Mouse (Mus musculus): ENCODE data around the gene Zfp691. TPM values are rescaled to one million over a fixed set of nuclear protein-coding genes. Genes with fewer than 3 reads are reported as not detected.
A peak's percentile ranks its signal among the peaks of the same experiment; 100 is the strongest.

Zfp691 gene
- total RNA-seq, 1 experiment, result 5.4 TPM

DNA sequence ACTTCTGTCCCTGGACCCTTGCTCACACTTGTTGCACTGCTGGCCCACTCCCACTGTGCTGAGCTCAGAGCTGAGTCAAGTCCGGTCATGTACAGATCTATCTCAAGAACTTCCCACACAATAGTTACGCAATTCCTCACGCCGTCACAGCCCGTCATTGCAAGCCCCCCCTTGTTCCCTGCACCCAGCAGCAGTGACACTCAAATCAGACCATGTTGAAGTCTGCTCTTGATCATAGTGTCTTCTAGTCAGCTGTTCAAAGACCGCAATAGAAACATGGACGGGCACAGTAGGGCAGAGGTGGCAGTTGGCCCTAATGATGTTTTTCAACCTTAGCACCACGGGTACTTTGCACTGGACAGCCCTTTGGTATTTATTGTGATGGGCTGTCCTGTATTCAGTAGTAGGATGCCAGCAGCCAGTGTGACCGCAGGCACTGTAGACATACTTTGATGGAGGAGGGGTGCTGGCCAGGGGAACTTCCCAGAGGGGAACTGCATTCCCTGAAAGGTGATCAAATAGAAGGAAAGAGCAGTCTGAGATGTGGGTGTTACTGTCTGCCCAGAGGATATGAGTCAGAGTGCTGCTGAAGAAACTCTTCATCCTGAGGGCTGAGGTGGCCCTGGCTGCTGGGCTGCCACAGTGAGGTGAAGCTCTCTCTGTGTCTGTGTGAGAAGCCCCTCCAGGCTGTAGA is 48.3 kb downstream of the Zfp691 start:
- TF ChIP-seq ZNF384 (IDR thresholded peaks at IDR 0.05; ENCODE audit: low read depth, low read length) (no peak), CHD2 (IDR thresholded peaks at IDR 0.05; ENCODE audit: low read depth, low read length) (no peak), HCFC1 (IDR thresholded peaks at IDR 0.05; ENCODE audit: borderline replicate concordance, insufficient read depth, low read length) (no peak)
- no peak overlapping the region for H3K4me3 ChIP-seq (ENCODE audit: insufficient read depth in 1 of 2, low read depth in 1 of 2, low read length in 2 of 2, poor library complexity in 1 of 2, severe bottlenecking in 1 of 2)
- DNase-seq (ENCODE audit: low read depth, low spot score), result no peak
- H3K9ac ChIP-seq (ENCODE audit: insufficient read depth, low read depth, low read length, poor library complexity, severe bottlenecking), result no peak overlapping the region
- no peak overlapping the region for H3K27ac ChIP-seq (ENCODE audit: insufficient read depth, low read depth, low read length, poor library complexity, severe bottlenecking)
- H3K9me3 ChIP-seq (ENCODE audit: control insufficient read depth, insufficient read depth, low read depth, low read length), result no peaks in the 10 kb centered on the region
- peaks cover 6 to 53% of the 10 kb centered on the region in 2 experiments; a peak in 3 of 4 replicates for H3K4me1 ChIP-seq (ENCODE audit: control insufficient read depth in 2 of 2, insufficient read depth in 2 of 2, low read length in 2 of 2, poor library complexity in 1 of 2)
- in situ Hi-C loops (cut with MboI; ENCODE audit: low sequenced_read_pairs in 2 of 2, unreplicated experiment in 2 of 2), result no loop called here
- H3K36me3 ChIP-seq (ENCODE audit: control insufficient read depth, insufficient read depth, low read length, poor library complexity, severe bottlenecking), result peaks cover 89% of the 10 kb centered on the region

DNA sequence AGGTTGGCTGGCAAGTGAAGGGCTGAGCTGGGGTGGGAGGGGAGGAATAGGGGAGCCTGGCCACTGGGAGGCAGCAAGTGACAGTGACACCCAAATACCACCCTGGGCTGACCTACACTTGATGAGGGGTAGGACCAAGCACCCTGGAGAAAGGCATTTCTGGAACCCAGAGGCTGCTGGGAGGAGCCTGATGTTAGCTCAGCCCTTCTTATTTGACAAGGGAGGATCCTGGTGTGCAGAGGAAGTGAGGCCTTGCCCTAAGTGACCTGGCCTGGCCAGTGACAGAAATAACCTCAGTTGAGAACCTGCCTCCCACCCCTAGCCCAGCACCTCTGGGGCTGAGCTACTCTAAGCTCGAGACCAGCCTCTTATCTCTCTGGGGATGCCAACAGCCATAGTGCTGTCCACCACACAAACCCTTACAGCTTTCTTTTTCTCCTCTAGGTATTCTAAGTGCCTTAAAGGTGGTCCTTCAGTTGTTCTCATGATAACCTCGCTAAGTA is 49.2 kb downstream of the Zfp691 start:
- Histone ChIP-seq H3K27ac (ENCODE audit: insufficient read depth, low read depth, low read length, poor library complexity, severe bottlenecking) (no peak overlapping the region), H3K4me1 (ENCODE audit: control insufficient read depth in 2 of 2, insufficient read depth in 2 of 2, low read length in 2 of 2, poor library complexity in 1 of 2) (peaks cover 6 to 56% of the 10 kb centered on the region in 2 experiments; a peak in 3 of 4 replicates), H3K9me3 (ENCODE audit: control insufficient read depth, insufficient read depth, low read depth, low read length) (no peaks in the 10 kb centered on the region), H3K4me3 (ENCODE audit: insufficient read depth in 1 of 2, low read depth in 1 of 2, low read length in 2 of 2, poor library complexity in 1 of 2, severe bottlenecking in 1 of 2) (no peak overlapping the region), H3K9ac (ENCODE audit: insufficient read depth, low read depth, low read length, poor library complexity, severe bottlenecking) (no peak overlapping the region), H3K36me3 (ENCODE audit: control insufficient read depth, insufficient read depth, low read length, poor library complexity, severe bottlenecking) (peaks cover 90% of the 10 kb centered on the region)
- no peak for TF ChIP-seq CHD2 (IDR thresholded peaks at IDR 0.05; ENCODE audit: low read depth, low read length)
- TF ChIP-seq ZC3H11A (IDR thresholded peaks at IDR 0.05; ENCODE audit: borderline replicate concordance, low read depth, low read length), result no peak
- no peak for TF ChIP-seq HCFC1 (IDR thresholded peaks at IDR 0.05; ENCODE audit: borderline replicate concordance, insufficient read depth, low read length)
- TF ChIP-seq ZNF384 (IDR thresholded peaks at IDR 0.05; ENCODE audit: low read depth, low read length), result no peak
- no peak for TF ChIP-seq MAFK (IDR thresholded peaks at IDR 0.05; ENCODE audit: insufficient read depth, low read depth, low read length)
- DNase-seq (ENCODE audit: low read depth, low spot score), result no peak
- in situ Hi-C loops (cut with MboI; ENCODE audit: low sequenced_read_pairs in 2 of 2, unreplicated experiment in 2 of 2), result loop anchor here in 1 of 2 experiments (25.0 kb wide), 1 partner anchor 113 kb away; no protein-coding TSS in a partner anchor

DNA sequence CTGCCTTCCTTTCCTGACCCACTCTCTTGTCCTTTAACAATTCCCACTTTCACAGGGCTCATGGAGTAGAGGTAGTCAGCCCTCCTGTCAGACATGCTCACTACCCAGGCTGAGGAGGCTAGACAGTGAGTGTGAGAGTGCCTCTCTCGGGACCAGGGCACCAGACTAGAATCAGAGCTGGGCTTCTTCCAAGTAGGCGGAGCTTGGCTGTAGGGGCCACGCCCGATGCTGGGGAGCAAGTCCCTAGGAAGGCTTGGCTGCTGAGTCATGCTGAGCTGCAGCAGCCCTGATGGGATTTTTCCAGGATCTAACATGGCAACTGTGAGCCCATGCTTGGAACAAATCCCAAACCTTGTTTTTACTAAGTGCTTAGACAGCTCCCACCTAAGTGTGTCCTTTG is 52.7 kb downstream of the Zfp691 start:
- Histone ChIP-seq H3K4me1 (ENCODE audit: control insufficient read depth in 2 of 2, insufficient read depth in 2 of 2, low read length in 2 of 2, poor library complexity in 1 of 2) (peaks cover 6 to 72% of the 10 kb centered on the region in 2 experiments; a peak in 3 of 4 replicates), H3K9ac (ENCODE audit: insufficient read depth, low read depth, low read length, poor library complexity, severe bottlenecking) (peak overlapping the region; percentile 1), H3K36me3 (ENCODE audit: control insufficient read depth, insufficient read depth, low read length, poor library complexity, severe bottlenecking) (peaks cover 87% of the 10 kb centered on the region), H3K9me3 (ENCODE audit: control insufficient read depth, insufficient read depth, low read depth, low read length) (no peaks in the 10 kb centered on the region), H3K4me3 (ENCODE audit: insufficient read depth in 1 of 2, low read depth in 1 of 2, low read length in 2 of 2, poor library complexity in 1 of 2, severe bottlenecking in 1 of 2) (no peak overlapping the region), H3K27ac (ENCODE audit: insufficient read depth, low read depth, low read length, poor library complexity, severe bottlenecking) (peak overlapping the region; percentile 57; the same call in 1 of the 2 replicates)
- peak; percentile 74 for DNase-seq (ENCODE audit: low read depth, low spot score)
- in situ Hi-C loops (cut with MboI; ENCODE audit: low sequenced_read_pairs in 2 of 2, unreplicated experiment in 2 of 2), result loop anchor here in 1 of 2 experiments (25.0 kb wide), 1 partner anchor 109 kb away; no protein-coding TSS in a partner anchor
- TF ChIP-seq HCFC1 (IDR thresholded peaks at IDR 0.05; ENCODE audit: borderline replicate concordance, insufficient read depth, low read length), result no peak
- peak; percentile 96 for TF ChIP-seq MAFK (IDR thresholded peaks at IDR 0.05; ENCODE audit: insufficient read depth, low read depth, low read length)

DNA sequence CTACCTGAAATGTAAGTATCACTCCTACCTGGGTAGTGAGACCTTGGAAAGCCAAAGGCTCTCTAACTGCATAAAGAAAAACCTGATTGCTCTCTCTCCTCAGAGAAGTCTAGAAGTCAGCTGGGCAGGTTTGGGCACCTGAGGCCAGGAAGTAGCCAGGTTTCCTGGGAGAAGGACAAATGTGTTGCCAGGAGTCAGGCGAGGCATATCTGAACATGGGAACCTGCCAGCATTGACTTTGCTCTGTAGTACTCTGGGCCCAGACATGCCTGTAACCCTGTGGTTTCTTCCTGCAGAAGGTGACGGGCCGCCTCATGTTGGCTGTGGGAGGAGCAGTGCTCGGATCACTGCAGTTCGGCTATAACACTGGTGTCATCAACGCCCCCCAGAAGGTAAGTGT is 53.9 kb downstream of the Zfp691 start:
- Histone ChIP-seq H3K4me3 (ENCODE audit: insufficient read depth in 1 of 2, low read depth in 1 of 2, low read length in 2 of 2, poor library complexity in 1 of 2, severe bottlenecking in 1 of 2) (no peak overlapping the region), H3K9me3 (ENCODE audit: control insufficient read depth, insufficient read depth, low read depth, low read length) (no peaks in the 10 kb centered on the region), H3K4me1 (ENCODE audit: control insufficient read depth in 2 of 2, insufficient read depth in 2 of 2, low read length in 2 of 2, poor library complexity in 1 of 2) (peaks cover 9 to 73% of the 10 kb centered on the region in 2 experiments; a peak in 3 of 4 replicates), H3K36me3 (ENCODE audit: control insufficient read depth, insufficient read depth, low read length, poor library complexity, severe bottlenecking) (peaks cover 79% of the 10 kb centered on the region), H3K27ac (ENCODE audit: insufficient read depth, low read depth, low read length, poor library complexity, severe bottlenecking) (no peak overlapping the region), H3K9ac (ENCODE audit: insufficient read depth, low read depth, low read length, poor library complexity, severe bottlenecking) (no peak overlapping the region)
- in situ Hi-C loops (cut with MboI; ENCODE audit: low sequenced_read_pairs in 2 of 2, unreplicated experiment in 2 of 2), result loop anchor here in 1 of 2 experiments (25.0 kb wide), 1 partner anchor 108 kb away; no protein-coding TSS in a partner anchor
- TF ChIP-seq CHD2 (IDR thresholded peaks at IDR 0.05; ENCODE audit: low read depth, low read length) (no peak), HCFC1 (IDR thresholded peaks at IDR 0.05; ENCODE audit: borderline replicate concordance, insufficient read depth, low read length) (no peak), MAFK (IDR thresholded peaks at IDR 0.05; ENCODE audit: insufficient read depth, low read depth, low read length) (no peak), ZNF384 (IDR thresholded peaks at IDR 0.05; ENCODE audit: low read depth, low read length) (no peak), ZC3H11A (IDR thresholded peaks at IDR 0.05; ENCODE audit: borderline replicate concordance, low read depth, low read length) (no peak)
- no peak for DNase-seq (ENCODE audit: low read depth, low spot score)

Other genes with a start within 250 kb of the Zfp691 start
- gene Olfr1328, start 235.6 kb downstream of the Zfp691 start, total RNA-seq (2012; rRNA removed), result 0.11 TPM in 1 of 2 replicates, not detected in the other
- not detected in 2 replicates for gene Lao1, start 212.6 kb downstream of the Zfp691 start, total RNA-seq (2012; rRNA removed)
- 526 and 1,358 TPM in 2 replicates for gene Slc2a1, start 65.5 kb downstream of the Zfp691 start, total RNA-seq (2012; rRNA removed)
- gene Ermap, start 15.8 kb upstream of the Zfp691 start, total RNA-seq (2012; rRNA removed), result 0.18 TPM in 1 of 2 replicates, not detected in the other
- 29.9 and 33.0 TPM in 2 replicates for gene Svbp, start 21.1 kb upstream of the Zfp691 start, total RNA-seq (2012; rRNA removed)
- not detected in 2 replicates for gene Tmem269, start 44.0 kb upstream of the Zfp691 start, total RNA-seq (2012; rRNA removed)
- gene AU022252, start 58.5 kb upstream of the Zfp691 start, total RNA-seq (2012; rRNA removed), result 17.1 and 18.3 TPM in 2 replicates
- 61.9 and 113 TPM in 2 replicates for gene P3h1, start 58.7 kb upstream of the Zfp691 start, total RNA-seq (2012; rRNA removed)
- 0.18 and 0.63 TPM in 2 replicates for gene Cldn19, start 81.2 kb upstream of the Zfp691 start, total RNA-seq (2012; rRNA removed)
- gene Ybx1, start 120.4 kb upstream of the Zfp691 start, total RNA-seq (2012; rRNA removed), result 574 and 855 TPM in 2 replicates
- 101 and 127 TPM in 2 replicates for gene Ppih, start 146.4 kb upstream of the Zfp691 start, total RNA-seq (2012; rRNA removed)
- 2.7 and 3.1 TPM in 2 replicates for gene Ccdc30, start 241.3 kb upstream of the Zfp691 start, total RNA-seq (2012; rRNA removed)
- gene Ppcs, start 248.2 kb upstream of the Zfp691 start, total RNA-seq (2012; rRNA removed), result 23.9 and 30.4 TPM in 2 replicates
- not detected in 2 replicates for gene Zmynd12, start 248.6 kb upstream of the Zfp691 start, total RNA-seq (2012; rRNA removed)

Data from ES-E14 (cell line).